Mouse (Mus musculus): ENCODE data around the gene Dtnbp1.

The Dtnbp1 gene

GRCm38 (mm10) chr13:45003026-45003425 is 1.1 kb upstream of the Dtnbp1 start:
- DNase-seq (ENCODE audit: inconsistent age in 2 of 2, low spot score in 1 of 2): no peak

DNA sequence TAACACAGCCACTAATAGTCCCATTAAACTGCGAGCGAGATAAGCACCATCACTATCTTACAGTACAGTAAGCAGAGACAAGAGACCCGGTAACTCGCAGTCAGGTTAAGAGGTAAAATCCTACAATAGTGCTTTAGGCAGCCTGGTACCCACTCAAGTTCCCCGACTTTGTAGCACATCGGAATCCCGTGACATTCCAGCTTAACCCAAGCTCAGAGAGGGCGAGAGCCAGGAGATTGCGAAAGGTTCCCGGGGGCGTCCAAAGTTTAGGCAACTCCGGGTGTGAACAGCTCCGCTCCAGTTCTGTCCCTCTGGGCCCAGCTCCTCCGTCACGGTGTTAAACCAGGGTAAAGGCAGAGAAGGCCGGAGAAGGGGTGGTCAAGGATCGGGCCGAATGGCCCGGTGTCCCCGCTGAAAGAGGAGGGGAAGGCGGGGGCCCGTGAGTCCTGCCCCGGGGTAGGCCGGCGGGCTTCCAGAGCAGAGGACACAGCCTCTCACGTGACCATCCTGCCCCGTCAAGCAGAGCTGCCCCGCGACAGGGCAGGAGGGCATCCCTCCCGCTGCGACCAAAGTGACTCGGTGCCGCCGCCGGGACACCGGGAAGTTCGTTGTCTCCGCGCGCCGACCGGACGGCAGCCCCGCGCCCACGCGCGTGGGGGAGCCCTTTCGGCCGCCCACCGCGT is 578 bp downstream of the Dtnbp1 start:
- DNase-seq (ENCODE audit: inconsistent age in 2 of 2, low spot score in 1 of 2): peak; percentile 80 to 94

GRCm38 (mm10) chr13:45000836-45001227 is 1.1 kb downstream of the Dtnbp1 start:
- DNase-seq (ENCODE audit: inconsistent age in 2 of 2, low spot score in 1 of 2): peak; percentile 33 to 73

DNA sequence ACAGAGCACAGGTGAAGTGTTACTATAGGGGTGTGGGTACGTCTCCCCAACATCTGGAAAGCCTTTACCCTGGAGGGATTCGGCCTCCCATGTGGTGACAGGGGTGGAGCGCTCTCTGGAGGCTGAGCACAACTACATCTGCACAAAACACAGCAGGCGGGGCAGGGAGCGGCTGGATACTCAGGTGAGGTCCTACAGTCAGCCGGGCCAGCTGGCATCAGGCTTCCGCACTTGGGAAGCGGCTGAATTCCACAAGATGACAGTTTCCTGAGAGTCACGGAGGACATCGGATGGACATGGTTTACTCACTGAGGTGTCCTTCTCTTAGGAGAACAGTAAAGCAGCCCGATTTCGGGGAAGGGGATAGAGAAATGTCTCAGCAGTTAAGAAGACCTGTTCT is 2.7 kb downstream of the Dtnbp1 start:
- no peak for DNase-seq (ENCODE audit: inconsistent age in 2 of 2, low spot score in 1 of 2)

- DNase-seq (ENCODE audit: inconsistent age in 2 of 2, low spot score in 1 of 2): no peak
Observed at GRCm38 (mm10) chr13:44996339-44996738, 5.6 kb downstream of the Dtnbp1 start.

DNA sequence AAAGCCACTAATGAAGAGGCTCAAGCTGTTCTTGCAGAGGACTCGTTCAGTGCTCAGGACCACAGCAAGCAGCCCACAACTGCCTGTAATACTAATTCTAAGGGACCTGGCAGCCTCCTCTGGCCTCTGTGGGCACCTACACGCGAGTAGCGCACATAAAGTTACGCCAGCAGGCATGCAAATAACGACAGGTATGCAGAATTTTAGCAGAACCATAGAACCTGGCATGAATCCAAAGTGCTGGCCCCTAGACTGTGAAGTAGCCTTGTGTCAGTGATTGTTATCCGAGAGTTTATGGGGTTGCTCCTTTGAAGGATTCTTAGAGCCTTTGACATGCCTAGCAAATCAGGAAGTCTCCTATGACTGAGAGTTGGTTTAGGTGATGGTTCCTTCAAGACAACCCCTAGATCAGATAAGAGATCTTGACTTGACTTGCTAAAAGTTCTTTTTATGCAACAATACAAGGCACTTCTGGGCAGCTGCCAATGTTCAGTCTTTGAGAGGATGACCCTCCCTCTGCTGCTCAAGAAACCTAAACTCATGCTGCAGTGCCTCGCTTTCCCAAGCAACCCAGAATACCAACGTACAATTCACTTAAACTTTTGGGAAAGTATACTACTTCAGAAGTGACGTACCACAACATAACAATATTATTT is 9.3 kb downstream of the Dtnbp1 start:
- DNase-seq (ENCODE audit: inconsistent age in 2 of 2, low spot score in 1 of 2): no peak

- no peak for DNase-seq (ENCODE audit: inconsistent age in 2 of 2, low spot score in 1 of 2)
Observed at GRCm38 (mm10) chr13:44991936-44992335, 10.0 kb downstream of the Dtnbp1 start.

DNA sequence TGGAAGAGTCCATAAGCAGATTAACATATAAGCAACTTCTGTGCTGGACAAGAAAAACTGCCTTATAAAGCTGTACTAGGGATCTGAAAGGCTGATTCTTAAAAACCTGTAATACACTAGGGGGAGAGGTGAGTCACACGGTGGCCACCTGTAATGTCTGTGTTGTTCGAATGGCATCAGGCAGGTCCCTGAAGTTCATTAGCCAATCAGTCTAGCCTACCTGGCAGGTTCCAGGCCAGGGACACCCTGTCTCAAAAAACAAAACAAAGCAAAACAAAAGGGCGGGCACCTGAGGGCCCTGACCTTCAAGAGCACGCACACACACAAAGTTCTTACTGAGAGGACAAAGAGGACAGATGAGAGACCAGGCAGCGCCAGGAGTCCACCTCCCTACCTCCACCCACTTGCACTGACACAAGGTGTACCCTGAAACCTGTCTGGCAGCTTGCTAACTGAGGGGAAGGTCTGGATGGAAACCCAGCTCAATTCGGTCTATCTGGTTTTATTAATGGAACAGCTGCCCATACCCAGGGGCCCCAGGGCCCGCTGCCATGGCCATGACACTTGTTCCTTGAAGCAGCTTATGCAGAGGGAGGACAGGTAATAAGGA is 11.8 kb downstream of the Dtnbp1 start:
- no peak for DNase-seq (ENCODE audit: inconsistent age in 2 of 2, low spot score in 1 of 2)

DNA sequence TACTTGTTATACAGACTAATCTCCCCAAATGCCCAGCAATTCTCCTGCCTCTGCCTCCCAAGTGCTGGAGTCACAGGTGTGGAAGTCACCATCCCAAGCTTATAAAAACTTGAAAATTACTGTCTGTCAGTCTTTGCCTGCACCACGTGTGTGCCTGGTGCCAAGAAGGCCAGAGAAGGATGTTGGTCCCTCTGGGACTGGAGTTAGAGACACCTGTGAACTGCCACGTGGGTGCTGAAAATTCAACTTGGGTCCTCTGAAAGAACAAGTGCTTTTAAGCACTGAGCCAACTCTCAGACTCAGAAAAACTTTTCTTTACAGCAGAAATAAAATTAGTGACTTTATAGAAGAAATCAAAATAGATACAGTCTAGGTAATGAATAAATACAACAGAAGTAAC is 15.6 kb downstream of the Dtnbp1 start:
- DNase-seq (ENCODE audit: inconsistent age in 2 of 2, low spot score in 1 of 2): no peak

- no peak for DNase-seq (ENCODE audit: inconsistent age in 2 of 2, low spot score in 1 of 2)
Observed at GRCm38 (mm10) chr13:44985321-44985720, 16.6 kb downstream of the Dtnbp1 start.

GRCm38 (mm10) chr13:44983635-44984401 is 18.1 kb downstream of the Dtnbp1 start:
- DNase-seq (ENCODE audit: inconsistent age in 2 of 2, low spot score in 1 of 2): no peak

- DNase-seq (ENCODE audit: inconsistent age in 2 of 2, low spot score in 1 of 2): no peak
Observed at GRCm38 (mm10) chr13:44982799-44983198, 19.1 kb downstream of the Dtnbp1 start.

DNA sequence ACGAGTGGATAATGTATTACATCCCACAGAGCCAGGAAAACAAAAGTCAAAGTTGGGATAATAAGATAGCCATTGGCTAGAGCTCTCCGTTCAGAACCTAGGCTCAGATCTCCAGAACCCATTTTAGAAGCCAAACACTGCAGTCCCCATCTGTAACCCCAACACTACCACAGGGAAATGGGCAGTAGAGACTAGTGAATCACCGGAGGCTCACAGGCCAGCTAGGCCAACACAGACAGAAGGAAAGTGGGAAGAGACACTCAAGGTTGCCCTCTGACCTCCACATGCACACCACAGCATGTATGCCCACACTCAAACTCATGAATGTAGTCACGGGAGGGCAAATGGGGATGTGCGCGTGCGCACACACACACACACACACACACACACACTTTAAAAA is 22.5 kb downstream of the Dtnbp1 start:
- no peak for DNase-seq (ENCODE audit: inconsistent age in 2 of 2, low spot score in 1 of 2)

DNA sequence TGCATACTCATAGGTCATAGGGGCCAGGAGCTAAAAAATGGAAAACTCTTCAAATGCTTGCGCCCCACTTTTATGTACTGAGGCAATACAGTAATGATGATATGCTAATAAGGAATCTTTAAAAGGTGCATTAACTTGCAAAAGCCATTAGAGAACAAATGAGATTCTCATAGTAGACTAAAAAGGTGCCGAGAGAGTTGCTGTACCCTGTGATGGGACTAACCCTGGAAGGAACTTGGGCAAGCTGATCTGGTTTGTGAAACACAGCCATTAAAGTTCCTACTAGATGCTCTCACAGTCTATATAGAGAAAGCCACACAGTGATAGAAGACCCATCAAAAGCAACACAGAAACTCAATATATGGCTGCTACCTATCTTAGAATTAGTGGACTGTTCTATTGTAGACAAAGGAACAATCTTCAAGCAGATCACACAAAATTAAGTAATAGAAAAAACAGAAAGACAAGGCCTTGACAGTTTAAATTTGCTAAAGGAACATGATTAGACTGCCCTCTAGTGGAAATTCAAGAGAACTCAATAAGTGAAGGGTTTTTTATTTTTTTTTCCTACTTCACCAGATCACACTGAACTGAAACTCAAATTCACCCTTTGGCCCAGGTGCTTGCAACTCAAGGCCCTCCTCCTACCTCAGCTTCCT is 24.3 kb downstream of the Dtnbp1 start:
- DNase-seq (ENCODE audit: inconsistent age in 2 of 2, low spot score in 1 of 2): peak in 1 of 2 experiments; percentile 49

GRCm38 (mm10) chr13:44977059-44977458 is 24.9 kb downstream of the Dtnbp1 start:
- DNase-seq (ENCODE audit: inconsistent age in 2 of 2, low spot score in 1 of 2): no peak

- DNase-seq (ENCODE audit: inconsistent age in 2 of 2, low spot score in 1 of 2): no peak
Observed at GRCm38 (mm10) chr13:44960542-44961291, 41.2 kb downstream of the Dtnbp1 start.

- DNase-seq (ENCODE audit: inconsistent age in 2 of 2, low spot score in 1 of 2): no peak
Observed at GRCm38 (mm10) chr13:44957049-44957448, 44.9 kb downstream of the Dtnbp1 start.

- DNase-seq (ENCODE audit: inconsistent age in 2 of 2, low spot score in 1 of 2): no peak
Observed at GRCm38 (mm10) chr13:44955781-44956180, 46.2 kb downstream of the Dtnbp1 start.

- DNase-seq (ENCODE audit: inconsistent age in 2 of 2, low spot score in 1 of 2): no peak
Observed at GRCm38 (mm10) chr13:44954232-44954568, 47.7 kb downstream of the Dtnbp1 start.

- no peak for DNase-seq (ENCODE audit: inconsistent age in 2 of 2, low spot score in 1 of 2)
Observed at GRCm38 (mm10) chr13:44953546-44954231, 48.3 kb downstream of the Dtnbp1 start.
